In the genomic region with DNA sequence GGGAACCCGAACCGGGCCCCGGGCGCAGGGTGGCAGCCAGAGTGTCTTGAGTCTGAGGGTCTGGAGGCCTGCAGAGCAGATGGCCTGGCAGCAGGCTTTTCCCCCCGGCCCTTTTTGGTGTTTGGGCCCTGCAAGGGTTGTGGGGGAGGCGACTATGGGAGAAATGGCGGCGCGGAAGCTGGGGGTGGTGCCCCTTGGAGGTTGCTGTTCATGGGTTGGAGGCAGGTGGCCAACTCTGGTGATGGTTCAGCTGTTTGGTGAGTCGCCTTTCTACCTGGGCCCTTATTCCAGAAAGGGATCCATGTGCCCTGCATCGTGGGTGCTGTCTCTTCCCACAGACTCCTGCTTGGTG, we compare ENCODE assay signal across 7 mouse cellular contexts. TPM values are rescaled to one million over a fixed set of nuclear protein-coding genes. Genes with fewer than 3 reads are reported as not detected.
DNase-seq lines count a peak whose midpoint lies in the region; ATAC-seq and TF ChIP-seq lines count a peak whose summit lies in the region.

No protein-coding gene starts in this region.

- peak overlapping the region; percentile 67 for H3K4me2 ChIP-seq in liver, embryonic 15.5 days

- no peak for TF ChIP-seq POLR2A in kidney, adult 2 months (IDR thresholded peaks at IDR 0.05; ENCODE audit: low read depth, low read length)
- TF ChIP-seq POLR2A in olfactory bulb, adult 2 months (IDR thresholded peaks at IDR 0.05; ENCODE audit: insufficient read depth, low read depth, low read length), result no peak

- H3K27ac ChIP-seq in kidney, adult 2 months (ENCODE audit: insufficient read depth, low read depth, low read length), result no peak overlapping the region
- H3K27ac ChIP-seq in liver, embryonic 15.5 days (replicated peaks), result no peak overlapping the region
- peak overlapping the region; percentile 86 for H3K27ac ChIP-seq in olfactory bulb, adult 2 months (ENCODE audit: insufficient read depth, low read depth, low read length)

- peak; percentile 53 for ATAC-seq in CD4-positive, CD25-positive, alpha-beta regulatory T cell, adult 4 months
- ATAC-seq in liver, embryonic 15.5 days (ENCODE audit: insufficient read depth), result peak; percentile 32; the same call in 1 of the 2 replicates

- H3K9me3 ChIP-seq in liver, embryonic 15.5 days (replicated peaks), result no peaks in the 10 kb centered on the region

- WGBS in kidney, adult 2 months, result 1% methylated on average over 11 of the region's 11 CpGs
- WGBS in liver, embryonic 15.5 days (ENCODE audit: insufficient replicate concordance), result 19% methylated on average over 11 of the region's 11 CpGs
- WGBS in olfactory bulb, adult 2 months, result 24% methylated on average over 11 of the region's 11 CpGs

- TF ChIP-seq CTCF in kidney, adult 2 months (conservative IDR thresholded peaks at IDR 0.05; ENCODE audit: insufficient read depth, insufficient read length, low read depth, low read length), result no peak
- no peak for TF ChIP-seq CTCF in olfactory bulb, adult 2 months (IDR thresholded peaks at IDR 0.05; ENCODE audit: insufficient read depth, low read depth, low read length)

- DNase-seq in 416B (ENCODE audit: low read depth), result peak; percentile 26
- DNase-seq in cerebellum, adult 8-10 months, result peak; percentile 39
- peak; percentile 16 to 17 for DNase-seq in frontal cortex, postnatal 36 days (ENCODE audit: low spot score in 2 of 2)
- DNase-seq in kidney, adult 2 months, result peak; percentile 9

- H3K4me3 ChIP-seq in kidney, adult 2 months (ENCODE audit: insufficient read depth, low read depth, low read length), result peak overlapping the region; percentile 78
- peak overlapping the region; percentile 60 for H3K4me3 ChIP-seq in liver, embryonic 15.5 days (replicated peaks)
- H3K4me3 ChIP-seq in olfactory bulb, adult 2 months (ENCODE audit: insufficient read depth, low read depth, low read length), result peak overlapping the region; percentile 79

- H3K4me1 ChIP-seq in kidney, adult 2 months (ENCODE audit: control insufficient read depth, insufficient read depth, low read length), result no peaks in the 10 kb centered on the region
- no peaks in the 10 kb centered on the region for H3K4me1 ChIP-seq in liver, embryonic 15.5 days (replicated peaks)
- no peaks in the 10 kb centered on the region for H3K4me1 ChIP-seq in olfactory bulb, adult 2 months (ENCODE audit: control insufficient read depth, insufficient read depth, low read length)

- H3K36me3 ChIP-seq in kidney, adult 2 months (ENCODE audit: control insufficient read depth, insufficient read depth, low read length), result no peaks in the 10 kb centered on the region
- 0 out of 2 replicates have a peak, but pooled peaks cover 8% of the 10 kb centered on the region for H3K36me3 ChIP-seq in liver, embryonic 15.5 days (replicated peaks)

- H3K9ac ChIP-seq in liver, embryonic 15.5 days, result peak overlapping the region; percentile 48

- H3K27me3 ChIP-seq in kidney, adult 2 months (replicated peaks; ENCODE audit: control insufficient read depth, insufficient read depth, low read length), result no peaks in the 10 kb centered on the region
- H3K27me3 ChIP-seq in liver, embryonic 15.5 days, result no peaks in the 10 kb centered on the region

RNA-seq across cellular contexts. Expression of a gene that starts 47.4 kb away (rescaled TPM):
- polyA plus RNA-seq in CD4-positive, CD25-positive, alpha-beta regulatory T cell, adult 4 months (2017; shearing (Covaris generic)), result 10 to 100 TPM in 1 of 2 experiments, 1 to 10 TPM in 1; 9.1 to 13.7 TPM
- polyA plus RNA-seq in kidney, adult 2 months (2012; rRNA removed), result 1.3 and 1.7 TPM in 2 replicates
- polyA plus RNA-seq in liver, embryonic 15.5 days (2015; fragmentation: Nextera tagmentation; extraction: Ambion mirVana), result 0.74 and 1.2 TPM in 2 replicates
- 81.4 TPM in 1 of 2 replicates, not detected in the other for polyA plus RNA-seq in olfactory bulb, adult 2 months (2012; ENCODE audit: insufficient read depth, insufficient read length, low replicate concordance, missing spikeins)
